Mouse (Mus musculus) bone marrow, adult 2 months (tissue): ENCODE data around the gene Zfyve21.

Experiments used
- CTCF ChIP-seq: fragments of 200-500 bp; IDR thresholded peaks from 2 replicates; pipeline ENCODE4 v1.5.1; 2011; ENCODE audit warnings: low read length, control low read depth; ENCODE audit not compliant: control insufficient read depth, insufficient read depth
- POLR2A ChIP-seq: fragments of 200-500 bp; IDR thresholded peaks from 2 replicates; pipeline ENCODE4 v1.6.1; 2011; ENCODE audit warnings: low read depth, mild to moderate bottlenecking, control low read depth, low read length, borderline replicate concordance; ENCODE audit not compliant: control insufficient read depth

- TF ChIP-seq CTCF (no peak), POLR2A (no peak)
These were observed 15.5 kb upstream of the Zfyve21 start for GRCm38 (mm10) chr12:111798493-111798892.
